Mouse (Mus musculus) megakaryocyte, embryonic 14.5 days (primary cell): ENCODE measurements around the gene Ddost.

Experiments used
- FLI1 ChIP-seq: IDR thresholded peaks from 2 replicates; pipeline ENCODE4 v1.6.1; 2012; ENCODE audit warnings: low read length, inconsistent platforms, mixed read lengths
- GATA1 ChIP-seq: IDR thresholded peaks from 3 replicates; pipeline ENCODE4 v1.6.1; 2012; ENCODE audit warnings: mixed read lengths, low read length, inconsistent platforms, borderline replicate concordance

DNA sequence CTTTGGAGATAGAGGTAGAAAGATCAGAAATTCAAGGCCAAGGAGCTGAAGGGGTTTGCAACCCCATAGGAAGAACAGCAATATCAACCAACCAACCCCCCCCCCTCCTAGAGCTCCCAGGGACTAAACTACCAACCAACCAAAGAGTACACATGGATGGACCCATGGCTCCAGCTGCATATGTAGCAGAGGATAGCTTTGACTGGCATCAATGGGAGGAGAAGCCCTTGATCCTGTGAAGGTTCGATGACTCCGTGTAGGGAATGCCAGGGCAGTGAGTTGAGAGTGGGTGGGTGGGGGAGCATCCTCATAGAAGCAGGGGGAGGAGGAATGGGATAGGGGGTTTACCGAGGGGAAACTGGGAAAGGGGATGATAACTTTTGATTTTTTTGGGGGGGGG lies 19.9 kb downstream of the Ddost start:
- TF ChIP-seq GATA1 (no peak), FLI1 (no peak)
